Mouse (Mus musculus): ENCODE measurements at regions not wholly inside any gene's neighbourhood (a gene's known extent, or its start where the extent isn't known, plus 50 kb on each side); places are given as distances from the start of the nearest gene placed in this dataset.

- H3K27me3 ChIP-seq (ENCODE audit: control insufficient read depth, insufficient read depth, insufficient read length) = no peaks in the 10 kb centered on the region
- no peak for TF ChIP-seq MYOG (IDR thresholded peaks at IDR 0.05; ENCODE audit: control insufficient read depth, extremely low read depth, insufficient read length)
- TF ChIP-seq MYOD1 (IDR thresholded peaks at IDR 0.05; ENCODE audit: control insufficient read depth, insufficient read length, low read depth) = no peak
- TF ChIP-seq FOSL1 (IDR thresholded peaks at IDR 0.05; ENCODE audit: insufficient read depth, low read length, poor library complexity, severe bottlenecking) = no peak
- TF ChIP-seq MAX (IDR thresholded peaks at IDR 0.05) = no peak
- TF ChIP-seq CTCF (IDR thresholded peaks at IDR 0.05; ENCODE audit: control insufficient read depth, insufficient read depth, insufficient read length) = no peak
- TF ChIP-seq CEBPB (IDR thresholded peaks at IDR 0.05; ENCODE audit: low read depth) = no peak
- TF ChIP-seq USF1 (IDR thresholded peaks at IDR 0.05; ENCODE audit: low read depth) = no peak
- H3K36me3 ChIP-seq (ENCODE audit: control insufficient read depth, insufficient read depth) = no peaks in the 10 kb centered on the region
- no peaks in the 10 kb centered on the region for H3K79me2 ChIP-seq (ENCODE audit: control insufficient read depth, insufficient read depth)
- no peak overlapping the region for H3ac ChIP-seq (ENCODE audit: control insufficient read depth, insufficient read length, low read depth)
- H3K79me3 ChIP-seq (ENCODE audit: low read depth) = no peaks in the 10 kb centered on the region
- no peak overlapping the region for H3K4me3 ChIP-seq (ENCODE audit: insufficient read depth, poor library complexity, severe bottlenecking)
Observed at GRCm38 (mm10) chr10:84230011-84230781, 210.2 kb downstream of the Nuak1 start.

GRCm38 (mm10) chr10:84235006-84235405 is 205.4 kb downstream of the Nuak1 start:
- Histone ChIP-seq H3K27me3 (ENCODE audit: control insufficient read depth, insufficient read depth, insufficient read length) (no peaks in the 10 kb centered on the region), H3K4me3 (ENCODE audit: insufficient read depth, poor library complexity, severe bottlenecking) (no peak overlapping the region), H3ac (ENCODE audit: control insufficient read depth, insufficient read length, low read depth) (no peak overlapping the region), H3K79me3 (ENCODE audit: low read depth) (no peaks in the 10 kb centered on the region), H3K36me3 (ENCODE audit: control insufficient read depth, insufficient read depth) (no peaks in the 10 kb centered on the region), H3K79me2 (ENCODE audit: control insufficient read depth, insufficient read depth) (no peaks in the 10 kb centered on the region)
- no peak for TF ChIP-seq CTCF (IDR thresholded peaks at IDR 0.05; ENCODE audit: control insufficient read depth, insufficient read depth, insufficient read length)
- TF ChIP-seq FOSL1 (IDR thresholded peaks at IDR 0.05; ENCODE audit: insufficient read depth, low read length, poor library complexity, severe bottlenecking) = no peak
- no peak for TF ChIP-seq MAX (IDR thresholded peaks at IDR 0.05)
- TF ChIP-seq MYOG (IDR thresholded peaks at IDR 0.05; ENCODE audit: control insufficient read depth, extremely low read depth, insufficient read length) = no peak
- TF ChIP-seq CEBPB (IDR thresholded peaks at IDR 0.05; ENCODE audit: low read depth) = no peak
- TF ChIP-seq USF1 (IDR thresholded peaks at IDR 0.05; ENCODE audit: low read depth) = no peak
- no peak for TF ChIP-seq MYOD1 (IDR thresholded peaks at IDR 0.05; ENCODE audit: control insufficient read depth, insufficient read length, low read depth)

GRCm38 (mm10) chr10:84236236-84236635 is 204.2 kb downstream of the Nuak1 start:
- Histone ChIP-seq H3K79me3 (ENCODE audit: low read depth) (no peaks in the 10 kb centered on the region), H3K27me3 (ENCODE audit: control insufficient read depth, insufficient read depth, insufficient read length) (no peaks in the 10 kb centered on the region), H3K4me3 (ENCODE audit: insufficient read depth, poor library complexity, severe bottlenecking) (no peak overlapping the region), H3ac (ENCODE audit: control insufficient read depth, insufficient read length, low read depth) (no peak overlapping the region), H3K36me3 (ENCODE audit: control insufficient read depth, insufficient read depth) (no peaks in the 10 kb centered on the region), H3K79me2 (ENCODE audit: control insufficient read depth, insufficient read depth) (no peaks in the 10 kb centered on the region)
- TF ChIP-seq CEBPB (IDR thresholded peaks at IDR 0.05; ENCODE audit: low read depth) = no peak
- TF ChIP-seq USF1 (IDR thresholded peaks at IDR 0.05; ENCODE audit: low read depth) = no peak
- TF ChIP-seq MAX (IDR thresholded peaks at IDR 0.05) = no peak
- TF ChIP-seq MYOD1 (IDR thresholded peaks at IDR 0.05; ENCODE audit: control insufficient read depth, insufficient read length, low read depth) = no peak
- TF ChIP-seq MYOG (IDR thresholded peaks at IDR 0.05; ENCODE audit: control insufficient read depth, extremely low read depth, insufficient read length) = no peak
- no peak for TF ChIP-seq CTCF (IDR thresholded peaks at IDR 0.05; ENCODE audit: control insufficient read depth, insufficient read depth, insufficient read length)
- TF ChIP-seq FOSL1 (IDR thresholded peaks at IDR 0.05; ENCODE audit: insufficient read depth, low read length, poor library complexity, severe bottlenecking) = no peak

- no peaks in the 10 kb centered on the region for H3K27me3 ChIP-seq (ENCODE audit: control insufficient read depth, insufficient read depth, insufficient read length)
- no peaks in the 10 kb centered on the region for H3K79me3 ChIP-seq (ENCODE audit: low read depth)
- no peaks in the 10 kb centered on the region for H3K36me3 ChIP-seq (ENCODE audit: control insufficient read depth, insufficient read depth)
- no peak overlapping the region for H3ac ChIP-seq (ENCODE audit: control insufficient read depth, insufficient read length, low read depth)
- no peak for TF ChIP-seq CEBPB (IDR thresholded peaks at IDR 0.05; ENCODE audit: low read depth)
- peak; percentile 17 for TF ChIP-seq MYOD1 (IDR thresholded peaks at IDR 0.05; ENCODE audit: control insufficient read depth, insufficient read length, low read depth)
- H3K4me3 ChIP-seq (ENCODE audit: insufficient read depth, poor library complexity, severe bottlenecking) = no peak overlapping the region
- no peaks in the 10 kb centered on the region for H3K79me2 ChIP-seq (ENCODE audit: control insufficient read depth, insufficient read depth)
Observed at GRCm38 (mm10) chr10:84238279-84238963, 202.0 kb downstream of the Nuak1 start.

GRCm38 (mm10) chr10:84243283-84243682 is 197.1 kb downstream of the Nuak1 start:
- H3ac ChIP-seq (ENCODE audit: control insufficient read depth, insufficient read length, low read depth) = no peak overlapping the region
- no peaks in the 10 kb centered on the region for H3K79me2 ChIP-seq (ENCODE audit: control insufficient read depth, insufficient read depth)
- peak; percentile 42 for TF ChIP-seq MYOD1 (IDR thresholded peaks at IDR 0.05; ENCODE audit: control insufficient read depth, insufficient read length, low read depth)
- TF ChIP-seq CTCF (IDR thresholded peaks at IDR 0.05; ENCODE audit: control insufficient read depth, insufficient read depth, insufficient read length) = no peak
- TF ChIP-seq FOSL1 (IDR thresholded peaks at IDR 0.05; ENCODE audit: insufficient read depth, low read length, poor library complexity, severe bottlenecking) = no peak
- no peaks in the 10 kb centered on the region for H3K79me3 ChIP-seq (ENCODE audit: low read depth)
- no peaks in the 10 kb centered on the region for H3K27me3 ChIP-seq (ENCODE audit: control insufficient read depth, insufficient read depth, insufficient read length)
- no peak overlapping the region for H3K4me3 ChIP-seq (ENCODE audit: insufficient read depth, poor library complexity, severe bottlenecking)
- no peaks in the 10 kb centered on the region for H3K36me3 ChIP-seq (ENCODE audit: control insufficient read depth, insufficient read depth)
